Mouse (Mus musculus) T-helper 2 cell (primary cell): ENCODE data around the gene Kctd10.

ENCODE experiments used
- in situ Hi-C: fragments of 300-600 bp; cut with MboI, MseI; formaldehyde crosslinking; loops from one replicate; pipeline ENCODE4 v1.15.1; 2025; ENCODE audit warnings: high pct_unique_total_duplicates

Kctd10 gene

GRCm38 (mm10) chr5:114351490-114351889 lies 28.8 kb downstream of the Kctd10 start:
- in situ Hi-C loops: no loop called here

- in situ Hi-C loops: no loop called here
Observed at GRCm38 (mm10) chr5:114347005-114347404, 33.3 kb downstream of the Kctd10 start.

DNA sequence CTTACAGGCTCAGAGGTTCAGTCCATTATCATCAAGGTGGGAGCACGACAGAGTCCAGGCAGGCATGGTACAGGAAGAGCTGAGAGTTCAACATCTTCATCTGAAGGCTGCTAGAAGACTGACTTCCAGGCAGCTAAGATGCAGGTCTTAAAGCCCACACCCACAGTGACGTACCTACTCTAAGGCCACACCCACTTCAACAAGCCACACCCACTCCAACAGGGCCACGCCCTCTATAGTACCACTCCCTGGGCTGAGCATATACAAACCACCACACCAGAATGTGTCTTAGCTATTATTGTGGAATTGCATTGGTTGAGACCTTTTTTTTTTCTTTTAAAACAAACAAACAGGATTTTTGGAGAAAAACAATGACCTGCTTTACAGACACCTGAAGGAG lies 34.8 kb downstream of the Kctd10 start:
- in situ Hi-C loops: no loop called here

DNA sequence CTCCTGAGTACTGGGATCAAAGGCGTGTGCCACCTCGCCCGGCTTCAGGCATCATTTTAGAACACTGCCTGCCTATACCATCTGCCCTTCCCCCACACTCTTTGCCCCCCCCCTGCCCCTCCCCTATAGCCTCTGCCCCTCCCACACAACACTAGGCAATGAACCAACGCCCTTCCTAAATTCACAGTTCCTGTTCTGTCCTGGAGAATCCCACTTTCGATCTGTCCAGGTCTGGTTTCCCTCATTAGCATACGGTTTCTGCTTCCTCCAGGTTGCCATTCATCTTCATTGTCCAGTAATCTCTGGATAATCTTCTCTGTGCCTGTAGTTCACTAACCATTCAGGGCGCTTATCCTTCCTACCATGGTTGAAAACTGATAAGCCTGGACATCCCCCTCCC lies 36.7 kb downstream of the Kctd10 start:
- in situ Hi-C loops: no loop called here

DNA sequence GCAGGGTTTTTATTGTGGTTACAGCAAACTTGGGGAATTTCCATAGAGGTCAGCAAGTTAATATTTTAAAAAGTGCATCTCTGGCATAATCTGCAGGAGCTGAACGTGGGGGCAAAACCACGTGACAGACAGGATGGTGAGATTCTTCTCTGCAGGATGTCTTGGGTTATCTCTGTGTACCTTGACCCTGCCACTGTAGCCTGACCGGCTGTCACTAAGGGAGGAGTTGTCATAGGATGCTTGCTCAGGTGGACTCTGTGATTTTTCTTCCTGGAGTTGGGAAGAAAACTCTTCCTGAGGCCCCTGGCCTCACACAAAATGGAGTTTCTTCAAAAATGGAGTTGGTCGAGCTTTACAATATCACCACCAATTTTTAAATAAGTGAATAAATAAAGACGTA lies 37.3 kb downstream of the Kctd10 start:
- in situ Hi-C loops: no loop called here

GRCm38 (mm10) chr5:114323791-114324507 lies 56.4 kb downstream of the Kctd10 start:
- in situ Hi-C loops: no loop called here

GRCm38 (mm10) chr5:114323105-114323790 lies 57.1 kb downstream of the Kctd10 start:
- in situ Hi-C loops: no loop called here
